Mouse (Mus musculus) forebrain, embryonic 15.5 days (tissue): ENCODE results near the gene Mmp7. TPM values are rescaled to one million over a fixed set of nuclear protein-coding genes. Genes with fewer than 3 reads are reported as not detected.

Experiments used
- polyA plus RNA-seq: library from polyadenylated mRNA; unstranded; fragments of >200 nt; fragmentation: Nextera tagmentation; extraction: Ambion mirVana; gene quantifications from 2 replicates; pipeline ENCODE4 v1.2.1, GENCODE M21; 2015

Mmp7 gene
- polyA plus RNA-seq, 1 experiment from 2014 or later, result not detected

Other genes starting within 250 kb of the Mmp7 start
- gene Mmp3, start 246.3 kb upstream of the Mmp7 start, polyA plus RNA-seq, result not detected in 2 replicates
- not detected in 2 replicates for gene Mmp10, start 189.7 kb upstream of the Mmp7 start, polyA plus RNA-seq
- 0.08 TPM in 1 of 2 replicates, not detected in the other for gene Mmp8, start 133.6 kb upstream of the Mmp7 start, polyA plus RNA-seq
- not detected in 2 replicates for gene Mmp27, start 120.7 kb upstream of the Mmp7 start, polyA plus RNA-seq
- not detected in 2 replicates for gene Mmp20, start 63.9 kb upstream of the Mmp7 start, polyA plus RNA-seq
- gene Tmem123, start 72.0 kb downstream of the Mmp7 start, polyA plus RNA-seq, result 27.6 and 31.5 TPM in 2 replicates
- gene Birc2, start 145.0 kb downstream of the Mmp7 start, polyA plus RNA-seq, result 50.9 and 51.9 TPM in 2 replicates
- gene Birc3, start 181.1 kb downstream of the Mmp7 start, polyA plus RNA-seq, result 0.88 and 1.2 TPM in 2 replicates